Mouse (Mus musculus) stomach, embryonic 15.5 days (tissue): ENCODE data around the gene Gm266. TPM values are rescaled to one million over a fixed set of nuclear protein-coding genes. Genes with fewer than 3 reads are reported as not detected.

ENCODE experiments used
- ATAC-seq: fragments of 200-750 bp; cut with Nextera tagmentation; 2 replicates; pipeline ENCODE4 v1.8.0; 2017; ENCODE audit warnings: low read depth, moderate number of reproducible peaks, moderate TSS enrichment; ENCODE audit not compliant: insufficient read depth, low FRiP score
- H3K27ac ChIP-seq: fragments of 300-500 bp; sonication (generic); 2 replicates; pipeline ENCODE4 v1.5.1; 2015; ENCODE audit warnings: mild to moderate bottlenecking, inconsistent platforms
- H3K27me3 ChIP-seq: fragments of 300-500 bp; sonication (generic); replicated peaks from 2 replicates; pipeline ENCODE4 v1.6.1; 2015; ENCODE audit warnings: inconsistent platforms
- H3K36me3 ChIP-seq: fragments of 300-500 bp; sonication (generic); 2 replicates; pipeline ENCODE4 v1.6.1; 2015; ENCODE audit warnings: inconsistent platforms
- H3K4me1 ChIP-seq: fragments of 300-500 bp; sonication (generic); 2 replicates; pipeline ENCODE4 v1.6.1; 2015; ENCODE audit warnings: inconsistent platforms
- H3K4me2 ChIP-seq: fragments of 300-500 bp; sonication (generic); 2 replicates; pipeline ENCODE4 v1.6.1; 2015; ENCODE audit warnings: mild to moderate bottlenecking, inconsistent platforms
- H3K4me3 ChIP-seq: fragments of 300-500 bp; sonication (generic); replicated peaks from 2 replicates; pipeline ENCODE4 v1.5.1; 2015; ENCODE audit warnings: inconsistent platforms
- H3K9ac ChIP-seq: fragments of 300-500 bp; sonication (generic); 2 replicates; pipeline ENCODE4 v1.6.1; 2015; ENCODE audit warnings: inconsistent platforms
- H3K9me3 ChIP-seq: fragments of 300-500 bp; sonication (generic); 2 replicates; pipeline ENCODE4 v1.6.1; 2016; ENCODE audit warnings: inconsistent platforms
- WGBS: fragments of 180-500 bp; shearing (Covaris S2); methylation state at CpG from one replicate; pipeline ENCODE4 v1.1.7; 2015; 5-methylcytosine and 5-hydroxymethylcytosine counted together
- polyA plus RNA-seq: library from polyadenylated mRNA; unstranded; fragments of >200 nt; fragmentation: Nextera tagmentation; extraction: Ambion mirVana; gene quantifications from 2 replicates; pipeline ENCODE4 v1.2.1, GENCODE M21; 2015

The Gm266 gene
- polyA plus RNA-seq, 1 experiment from 2014 or later, result 30.3 TPM

- Histone ChIP-seq H3K36me3 (no peaks in the 10 kb centered on the region), H3K9ac (no peak overlapping the region), H3K4me3 (no peak overlapping the region), H3K4me2 (no peak overlapping the region), H3K27ac (no peak overlapping the region), H3K27me3 (peaks cover 49% of the 10 kb centered on the region), H3K4me1 (peaks cover 17% of the 10 kb centered on the region), H3K9me3 (no peaks in the 10 kb centered on the region)
- 71% methylated on average over 3 of the region's 3 CpGs for WGBS
- ATAC-seq, result no peak
Measured at GRCm38 (mm10) chr12:111441523-111441922, 44.1 kb downstream of the Gm266 start.

GRCm38 (mm10) chr12:111440701-111441373, 44.8 kb downstream of the Gm266 start:
- WGBS, result 80% methylated on average over 9 of the region's 9 CpGs
- no peak for ATAC-seq
- peaks cover 42% of the 10 kb centered on the region for H3K27me3 ChIP-seq

GRCm38 (mm10) chr12:111438850-111439249, 46.8 kb downstream of the Gm266 start:
- peaks cover 22% of the 10 kb centered on the region for H3K27me3 ChIP-seq
- no peaks in the 10 kb centered on the region for H3K9me3 ChIP-seq
- WGBS, result 79% methylated on average over 6 of the region's 6 CpGs
- no peaks in the 10 kb centered on the region for H3K36me3 ChIP-seq
- no peak overlapping the region for H3K4me3 ChIP-seq
- no peak overlapping the region for H3K27ac ChIP-seq
- peaks cover 8% of the 10 kb centered on the region; the same call in 1 of the 2 replicates for H3K4me1 ChIP-seq
- H3K9ac ChIP-seq, result no peak overlapping the region
- no peak for ATAC-seq
- H3K4me2 ChIP-seq, result no peak overlapping the region

More at GRCm38 (mm10) chr12:111440701-111441373, 44.8 kb downstream of the Gm266 start:
- H3K4me3 ChIP-seq, result no peak overlapping the region
- H3K27ac ChIP-seq, result no peak overlapping the region
- no peak overlapping the region for H3K4me2 ChIP-seq
- H3K9ac ChIP-seq, result no peak overlapping the region
- H3K36me3 ChIP-seq, result no peaks in the 10 kb centered on the region
- H3K9me3 ChIP-seq, result no peaks in the 10 kb centered on the region
- peaks cover 16% of the 10 kb centered on the region for H3K4me1 ChIP-seq

GRCm38 (mm10) chr12:111437222-111437900, 48.3 kb downstream of the Gm266 start:
- Histone ChIP-seq H3K36me3 (no peaks in the 10 kb centered on the region), H3K9ac (no peak overlapping the region), H3K27me3 (peaks cover 8% of the 10 kb centered on the region), H3K9me3 (no peaks in the 10 kb centered on the region), H3K4me2 (no peak overlapping the region), H3K4me3 (no peak overlapping the region), H3K27ac (no peak overlapping the region), H3K4me1 (peaks cover 11% of the 10 kb centered on the region; the same call in 1 of the 2 replicates)
- no peak for ATAC-seq
- WGBS, result 64% methylated on average over 5 of the region's 5 CpGs

GRCm38 (mm10) chr12:111436640-111437039, 49.0 kb downstream of the Gm266 start:
- Histone ChIP-seq H3K36me3 (no peaks in the 10 kb centered on the region), H3K27me3 (peaks cover 4% of the 10 kb centered on the region), H3K4me2 (no peak overlapping the region), H3K4me1 (peaks cover 12% of the 10 kb centered on the region; the same call in 1 of the 2 replicates), H3K4me3 (no peak overlapping the region), H3K9ac (no peak overlapping the region), H3K27ac (no peak overlapping the region), H3K9me3 (no peaks in the 10 kb centered on the region)
- no peak for ATAC-seq
- 64% methylated on average over 8 of the region's 8 CpGs for WGBS

DNA sequence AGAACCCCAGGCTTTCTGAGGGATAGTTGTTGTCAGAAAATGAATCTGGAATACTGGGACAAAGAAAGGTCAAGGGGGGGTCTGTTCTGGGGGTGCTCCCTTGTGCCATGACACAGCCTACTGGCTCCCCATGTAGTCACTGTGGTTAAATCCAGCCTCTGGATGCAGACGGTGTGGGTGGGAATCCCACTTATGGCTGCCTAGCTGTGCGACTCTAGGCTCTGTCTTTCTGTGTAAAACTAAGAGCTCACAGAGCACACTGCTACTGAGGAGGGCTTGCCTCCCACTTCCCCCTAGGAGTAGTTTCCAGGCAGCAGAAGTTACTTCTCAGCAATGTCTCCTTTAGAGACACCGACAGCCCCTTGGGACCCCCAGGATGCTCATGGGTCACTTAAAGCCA, 49.5 kb downstream of the Gm266 start:
- no peaks in the 10 kb centered on the region for H3K9me3 ChIP-seq
- H3K27me3 ChIP-seq, result peaks cover 6% of the 10 kb centered on the region
- no peak overlapping the region for H3K4me3 ChIP-seq
- no peak overlapping the region for H3K4me2 ChIP-seq
- H3K36me3 ChIP-seq, result no peaks in the 10 kb centered on the region
- peaks cover 15% of the 10 kb centered on the region for H3K4me1 ChIP-seq
- no peak overlapping the region for H3K9ac ChIP-seq
- ATAC-seq, result no peak
- no peak overlapping the region for H3K27ac ChIP-seq
- 86% methylated on average over 3 of the region's 3 CpGs for WGBS

GRCm38 (mm10) chr12:111434745-111435327, 50.8 kb downstream of the Gm266 start:
- H3K27me3 ChIP-seq, result peaks cover 13% of the 10 kb centered on the region
- 27% methylated on average over 8 of the region's 8 CpGs for whole genome bisulfite sequencing
- no peak overlapping the region for H3K9ac ChIP-seq
- H3K4me2 ChIP-seq, result 0 out of 2 replicates have a peak overlapping the region, but pooled peaks have one; percentile 13
- H3K36me3 ChIP-seq, result no peaks in the 10 kb centered on the region
- H3K9me3 ChIP-seq, result no peaks in the 10 kb centered on the region
- H3K4me3 ChIP-seq, result no peak overlapping the region
- ATAC-seq, result peak; percentile 67; the same call in 1 of the 2 replicates
- H3K4me1 ChIP-seq, result peaks cover 25% of the 10 kb centered on the region
- no peak overlapping the region for H3K27ac ChIP-seq

Other genes starting within 250 kb of the Gm266 start
- gene Amn, start 214.7 kb downstream of the Gm266 start, polyA plus RNA-seq, result 21.1 and 25.3 TPM in 2 replicates
- gene Cdc42bpb, start 108.1 kb downstream of the Gm266 start, polyA plus RNA-seq, result 32.5 and 34.2 TPM in 2 replicates
- gene Lbhd2, start 79.0 kb downstream of the Gm266 start, polyA plus RNA-seq, result 1.4 and 1.7 TPM in 2 replicates
- gene Exoc3l4, start 68.8 kb downstream of the Gm266 start, polyA plus RNA-seq, result 8.5 and 8.7 TPM in 2 replicates
- gene Tnfaip2, start 43.4 kb downstream of the Gm266 start, polyA plus RNA-seq, result 8.5 and 13.5 TPM in 2 replicates
- gene Eif5, start 52.2 kb upstream of the Gm266 start, polyA plus RNA-seq, result 575 TPM in 2 replicates
- gene Mark3, start 88.7 kb upstream of the Gm266 start, polyA plus RNA-seq, result 33.9 and 34.9 TPM in 2 replicates
- gene Ckb, start 186.5 kb upstream of the Gm266 start, polyA plus RNA-seq, result 607 and 634 TPM in 2 replicates
- gene Trmt61a, start 192.3 kb upstream of the Gm266 start, polyA plus RNA-seq, result 14.6 TPM in 2 replicates
- gene Bag5, start 227.4 kb upstream of the Gm266 start, polyA plus RNA-seq, result 49.5 and 50.9 TPM in 2 replicates
- 46.4 and 51.3 TPM in 2 replicates for gene Apopt1, start 227.4 kb upstream of the Gm266 start, polyA plus RNA-seq